Mouse (Mus musculus): Measurements from ENCODE around the gene Ston2.
"Not testable (repeated sequence)": the region's sequence is repeated elsewhere in the genome, so short reads cannot be mapped to it uniquely, and the experiment has no call there.

Gene Ston2

DNA sequence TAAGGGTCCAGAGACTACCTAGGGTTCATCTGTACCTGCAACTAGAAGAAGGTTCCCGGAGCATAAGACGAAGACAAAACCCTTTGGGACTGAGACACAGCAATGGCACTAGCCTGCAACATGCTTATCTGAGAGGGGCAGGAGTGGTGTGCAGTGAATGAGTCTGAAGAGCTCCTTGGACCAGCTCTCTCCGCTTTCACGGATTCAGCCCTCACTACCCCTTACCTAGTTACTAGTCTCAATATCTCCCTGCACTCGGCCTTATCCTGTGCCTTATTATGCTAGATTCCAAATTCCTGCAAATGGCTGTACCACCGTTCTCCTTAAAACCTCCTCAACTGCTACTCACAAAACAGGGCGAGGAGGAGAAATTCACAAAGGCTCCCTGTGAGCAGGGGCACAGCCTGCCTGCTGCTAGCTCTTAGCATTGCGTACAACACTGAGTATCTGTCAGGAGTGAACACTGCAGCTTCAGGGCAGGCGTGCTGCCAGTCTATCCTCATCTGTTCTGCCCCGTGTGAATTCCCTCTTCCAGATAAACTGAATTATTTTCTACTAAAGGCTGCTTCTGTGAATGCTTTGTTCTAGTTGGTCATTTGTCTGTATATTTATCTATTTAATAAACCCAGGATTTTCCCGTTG lies 38.5 kb downstream of the Ston2 start:
- DNase-seq (ENCODE audit: low spot score): peak; percentile 47

DNA sequence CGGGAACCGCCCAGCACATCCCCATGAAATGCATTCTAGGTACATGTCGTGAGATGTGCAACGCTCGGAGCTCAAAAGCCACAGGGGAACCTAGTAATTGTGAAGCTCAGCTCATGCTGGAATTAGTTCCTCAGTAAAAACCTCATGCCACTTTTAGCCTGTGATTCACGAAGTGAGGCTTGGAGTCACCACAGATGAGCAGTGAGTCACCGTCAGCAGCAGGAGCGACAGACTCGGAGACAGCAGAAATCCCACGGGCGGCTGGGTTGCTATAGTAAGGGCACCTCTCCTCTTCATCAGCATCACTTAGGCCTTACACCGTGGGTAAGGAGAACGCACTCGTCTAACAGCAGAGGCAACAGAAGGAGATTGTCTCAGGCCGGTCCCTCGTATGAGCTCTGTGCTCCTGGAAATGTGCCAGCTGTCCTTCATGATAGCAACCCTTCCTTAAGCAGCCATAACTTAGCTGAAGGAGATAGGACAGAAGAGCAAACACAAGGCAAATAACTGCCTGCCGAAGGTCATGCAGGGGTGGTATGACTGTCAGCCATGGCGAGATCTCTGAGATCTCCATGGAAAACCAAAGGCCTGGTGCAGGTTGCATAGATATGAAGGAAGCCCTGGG lies 39.8 kb downstream of the Ston2 start:
- peak; percentile 80 for DNase-seq (ENCODE audit: low spot score)

DNA sequence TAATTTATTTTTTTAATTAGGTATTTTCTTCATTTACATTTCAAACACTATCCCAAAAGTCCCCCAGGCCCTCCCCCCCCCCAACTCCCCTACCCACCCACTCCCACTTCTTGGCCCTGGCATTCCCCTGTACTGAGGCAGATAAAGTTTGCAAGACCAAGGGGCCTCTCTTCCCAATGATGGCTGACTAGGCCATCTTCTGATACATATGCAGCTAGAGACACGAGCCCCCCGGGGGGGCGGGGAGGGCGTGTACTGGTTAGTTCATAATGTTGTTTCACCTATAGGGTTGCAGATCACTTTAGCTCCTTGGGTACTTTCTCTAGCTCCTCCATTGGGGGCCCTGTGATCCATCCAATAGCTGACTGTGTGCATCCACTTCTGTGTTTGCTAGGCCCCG lies 41.3 kb downstream of the Ston2 start:
- DNase-seq (ENCODE audit: low spot score): not testable (repeated sequence)

DNA sequence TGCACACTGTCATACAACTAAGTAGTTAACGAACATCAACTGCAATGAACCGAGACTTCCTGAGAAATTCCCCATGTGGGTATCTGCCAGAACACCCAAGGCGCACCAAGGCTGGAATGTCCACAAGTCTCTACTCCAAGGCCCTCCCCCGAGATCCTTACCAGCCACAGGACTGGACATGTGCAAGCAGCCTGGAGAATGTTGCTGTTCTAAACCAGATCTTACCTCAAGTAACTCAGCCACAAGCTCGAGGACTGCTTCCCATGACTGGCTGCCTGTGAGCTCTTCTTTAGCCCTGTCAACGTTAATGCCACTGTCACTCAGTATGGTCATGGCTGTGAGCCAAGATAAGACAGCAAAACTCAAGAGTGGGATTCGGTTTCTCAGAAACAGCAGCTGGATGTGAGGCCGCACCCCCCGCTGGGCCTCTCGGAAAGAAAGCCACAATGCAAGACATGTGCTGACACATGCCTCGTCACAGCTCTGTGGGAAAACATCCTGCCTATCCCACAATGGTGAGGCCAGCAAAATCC lies 42.4 kb downstream of the Ston2 start:
- no peak for DNase-seq (ENCODE audit: low spot score)

DNA sequence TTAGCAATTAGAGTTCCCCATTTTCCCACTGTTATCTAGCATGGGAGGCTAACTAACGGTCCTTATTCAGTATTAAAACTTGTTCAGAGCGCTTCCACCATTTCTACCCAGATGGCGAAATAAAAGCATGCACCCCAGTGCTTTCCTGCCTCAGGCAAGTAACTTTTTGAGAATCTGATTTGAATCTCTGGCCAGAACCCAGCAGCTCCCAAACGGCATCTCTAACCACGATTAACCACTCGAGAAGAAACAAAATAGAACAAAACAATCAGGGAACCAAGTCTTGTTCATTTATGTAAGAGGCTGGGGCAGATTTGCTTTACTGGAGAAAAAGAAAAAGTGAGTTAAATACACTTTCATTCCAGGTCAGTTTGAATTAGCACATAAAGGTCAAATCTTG lies 44.1 kb downstream of the Ston2 start:
- DNase-seq (ENCODE audit: low spot score): no peak

DNA sequence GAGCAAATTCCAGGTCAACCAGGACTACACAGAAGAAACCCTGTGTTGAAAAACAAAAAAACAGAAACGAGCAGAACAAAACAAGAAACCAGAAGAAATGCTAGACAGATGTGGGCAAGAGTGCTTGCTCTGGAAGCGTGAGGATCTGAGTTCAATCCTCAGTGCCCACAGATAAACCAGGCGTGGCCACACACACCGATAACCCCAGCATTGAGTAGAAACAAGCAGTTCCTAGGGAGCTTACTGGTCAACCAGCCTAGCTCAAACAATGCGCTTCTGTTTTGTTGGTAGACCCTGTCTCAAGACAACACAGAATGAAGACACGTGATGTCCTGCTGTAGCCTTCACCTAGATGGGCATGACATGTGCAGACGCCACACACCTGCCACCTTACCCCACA lies 45.3 kb downstream of the Ston2 start:
- no peak for DNase-seq (ENCODE audit: low spot score)

DNA sequence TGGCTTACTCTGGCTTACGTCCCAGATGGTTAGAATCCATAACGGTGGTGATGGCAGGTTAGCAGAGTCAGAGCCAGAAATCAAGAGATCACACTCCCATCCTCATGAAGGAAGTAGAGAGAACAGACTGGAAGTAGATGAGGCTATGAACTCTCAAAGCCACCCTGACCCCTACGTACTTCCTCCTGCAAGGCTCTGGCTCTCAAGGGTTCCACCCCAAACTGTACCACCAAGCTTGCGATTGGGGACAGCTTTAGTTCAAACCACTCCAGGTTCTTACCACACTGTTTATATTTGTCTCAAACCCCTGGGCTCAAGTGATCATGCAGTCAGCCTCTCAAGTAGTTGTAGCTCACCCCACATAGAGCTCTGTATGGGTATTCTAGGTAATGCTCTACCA lies 49.8 kb downstream of the Ston2 start:
- no peak for DNase-seq (ENCODE audit: low spot score)

DNA sequence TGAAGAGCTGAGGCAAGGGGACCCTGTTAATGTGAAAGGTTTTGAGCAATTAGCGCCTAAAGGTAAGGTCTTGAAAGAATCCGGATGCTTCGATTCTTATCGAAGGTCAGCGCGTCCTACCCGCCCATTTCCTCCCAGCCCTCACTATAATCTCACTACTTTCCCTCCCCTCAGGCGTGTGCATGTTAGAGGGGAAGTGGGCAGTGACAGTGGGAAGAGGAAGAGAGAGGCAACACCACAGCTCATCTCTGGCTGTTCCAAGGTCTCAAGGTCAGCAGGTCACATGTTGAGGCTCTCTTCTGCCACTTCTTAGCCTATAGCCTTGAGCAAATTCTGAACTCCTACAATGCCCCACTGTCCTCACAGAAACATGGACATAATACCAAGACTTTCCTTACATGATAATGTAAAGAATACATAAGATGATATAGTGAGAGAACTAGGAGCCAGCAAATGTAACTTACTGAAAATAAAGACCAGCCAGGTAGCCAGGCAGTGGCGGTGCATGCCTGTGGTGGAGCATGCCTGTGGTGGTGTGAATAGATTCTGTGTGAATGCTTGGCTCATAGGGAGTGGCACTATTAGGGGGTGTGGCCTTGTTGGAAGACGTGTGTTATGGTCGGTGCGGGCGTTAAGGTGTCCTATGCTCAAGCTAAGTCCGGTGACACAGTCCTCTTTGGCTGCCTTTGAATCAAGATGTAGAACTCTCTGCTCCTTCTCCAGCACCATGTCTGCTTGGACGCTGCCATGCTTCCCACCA lies 51.8 kb downstream of the Ston2 start:
- no peak for DNase-seq (ENCODE audit: low spot score)

DNA sequence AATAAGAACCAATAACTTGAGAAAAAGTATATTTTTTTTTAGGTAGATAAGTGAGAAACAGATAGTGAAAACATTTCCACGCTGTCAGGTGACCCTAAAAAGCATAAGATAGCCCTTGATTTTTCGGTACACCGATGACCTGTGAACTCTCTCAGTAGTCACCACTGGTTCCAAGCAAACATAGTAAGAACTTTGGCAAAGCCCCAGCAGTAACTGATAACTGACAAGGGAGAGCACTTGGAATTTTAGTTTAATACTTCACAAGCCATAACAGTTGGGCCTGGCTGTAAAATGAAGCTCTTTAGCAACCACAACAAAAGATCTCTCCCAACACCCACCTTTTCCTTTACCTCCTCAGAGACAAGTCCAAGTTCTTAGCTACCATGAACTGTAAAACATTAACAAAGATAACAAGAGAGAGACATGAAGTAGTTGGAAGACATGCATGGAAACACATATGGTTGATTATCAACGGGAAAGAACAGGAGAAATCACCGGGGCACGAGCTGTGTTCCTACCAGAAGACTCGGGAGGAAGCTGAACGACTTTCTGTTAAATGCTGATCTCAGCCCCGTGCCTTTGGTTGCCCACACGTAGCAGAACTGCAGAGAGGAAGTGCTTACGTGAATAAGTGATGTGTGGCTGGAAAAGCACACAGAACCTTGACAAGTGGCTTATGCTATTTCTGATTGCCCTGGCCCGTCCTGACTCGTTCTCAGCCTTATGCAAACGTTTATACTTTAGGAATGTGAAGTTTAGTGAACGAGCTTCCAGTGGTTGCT lies 53.8 kb downstream of the Ston2 start:
- DNase-seq (ENCODE audit: low spot score): no peak

DNA sequence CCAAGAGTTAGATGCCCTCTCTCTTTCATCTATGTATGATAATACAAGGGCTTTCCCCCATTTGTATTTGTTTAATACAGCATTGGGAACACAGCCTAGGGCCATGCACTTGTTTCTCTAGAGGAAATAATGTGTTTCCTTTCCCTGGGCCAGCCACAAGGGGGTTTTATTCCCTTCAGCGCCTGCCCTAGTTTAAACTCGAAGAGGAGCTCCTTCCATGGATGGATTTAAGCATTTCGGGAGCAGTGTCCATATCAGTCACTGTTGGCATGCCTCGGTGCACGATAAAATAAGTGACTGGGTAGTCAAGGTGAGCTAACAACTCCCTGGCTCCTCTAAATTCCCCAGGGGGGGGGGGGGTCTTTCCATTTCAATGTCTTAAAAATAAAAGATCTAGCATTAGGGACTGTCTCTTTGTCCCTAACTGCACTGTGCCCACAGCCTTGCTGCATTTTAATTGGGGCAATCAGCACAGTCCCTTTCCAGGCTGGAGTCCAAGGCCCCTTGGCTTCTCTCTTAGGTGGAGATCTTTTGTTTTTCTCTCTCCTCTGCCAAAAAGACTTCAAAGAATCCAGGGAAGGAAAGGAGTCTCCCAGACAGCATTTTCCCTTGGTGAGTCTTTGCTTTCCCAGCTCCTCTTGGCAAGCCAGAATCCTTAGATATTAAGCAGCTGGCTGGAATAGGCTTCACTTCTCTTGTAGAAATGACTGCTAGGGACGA lies 55.3 kb downstream of the Ston2 start:
- no peak for DNase-seq (ENCODE audit: low spot score)

DNA sequence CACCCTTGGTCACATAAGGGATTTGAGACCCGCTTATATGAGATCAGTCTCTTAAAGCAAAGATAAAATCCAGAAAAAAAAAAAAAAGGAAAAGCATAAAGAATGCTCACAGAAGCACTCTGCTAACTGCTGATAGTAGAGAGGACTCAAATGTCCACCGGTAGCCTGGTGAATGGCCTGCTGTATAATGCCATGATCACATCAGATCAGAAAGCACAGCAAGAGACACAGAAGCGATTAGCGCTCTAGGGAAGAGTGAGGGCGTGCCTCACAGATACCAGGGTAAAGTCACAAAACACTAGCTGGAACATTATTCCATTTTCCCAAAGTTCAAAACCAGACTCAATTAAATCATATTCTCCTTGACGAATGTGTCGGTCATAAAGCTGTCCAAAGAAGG lies 62.0 kb downstream of the Ston2 start:
- no peak for DNase-seq (ENCODE audit: low spot score)

DNA sequence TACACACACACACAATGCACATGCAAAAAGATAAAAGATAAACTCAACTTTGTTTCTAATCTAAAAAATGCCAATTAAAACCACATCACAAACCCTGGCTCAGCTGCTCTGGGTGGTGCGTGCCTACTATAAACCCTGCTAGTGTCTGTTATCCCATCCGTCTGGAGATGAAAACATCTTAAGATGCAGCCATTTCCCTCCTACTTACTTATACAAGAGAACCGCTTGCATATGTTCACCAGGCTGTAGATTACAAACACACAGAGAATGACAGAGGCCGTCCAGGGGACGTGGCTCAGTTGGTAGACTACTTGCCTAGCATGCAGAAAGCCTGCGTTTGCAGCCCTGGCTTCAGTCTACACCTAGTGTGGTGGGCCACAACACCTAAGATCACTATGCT lies 64.3 kb downstream of the Ston2 start:
- no peak for DNase-seq (ENCODE audit: low spot score)

DNA sequence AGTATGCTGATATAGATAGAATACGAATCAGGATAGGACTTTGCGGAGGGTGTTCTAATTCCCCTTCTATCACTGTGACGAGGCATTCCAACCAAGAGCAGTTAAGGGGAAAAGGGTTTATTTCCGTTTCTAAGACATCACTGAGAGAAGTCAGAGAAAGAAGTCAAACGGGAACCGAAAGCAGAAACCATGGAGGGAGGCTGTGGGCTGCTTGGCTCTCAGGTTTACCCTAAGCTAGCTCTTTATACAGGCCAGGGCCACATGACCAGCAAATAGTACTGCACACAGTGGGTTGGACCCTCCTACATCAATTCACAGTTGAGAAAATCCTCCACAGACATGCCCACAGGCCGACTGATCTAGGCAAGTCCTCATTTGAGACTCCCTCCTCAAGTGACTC lies 69.1 kb downstream of the Ston2 start:
- no peak for DNase-seq (ENCODE audit: low spot score)

DNA sequence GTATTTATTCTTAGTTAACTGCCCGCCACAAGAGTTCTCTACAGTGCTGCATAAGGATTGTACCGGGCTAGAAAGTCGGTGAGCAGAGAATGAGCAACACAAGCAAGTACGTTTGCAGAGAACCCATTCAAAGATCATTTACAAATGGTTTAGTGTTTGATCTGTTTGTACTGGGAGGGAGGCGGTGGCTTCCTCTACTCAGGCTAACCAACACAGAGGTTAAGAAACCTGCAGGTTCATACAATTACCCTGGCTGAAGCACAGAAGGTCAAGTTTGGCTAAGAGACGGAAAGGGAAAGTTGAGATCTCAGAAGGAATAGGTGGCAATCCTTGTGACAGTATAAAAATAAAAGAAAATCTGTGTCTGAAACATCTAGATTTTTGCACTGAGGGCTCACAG lies 72.5 kb downstream of the Ston2 start:
- DNase-seq (ENCODE audit: low spot score): no peak

DNA sequence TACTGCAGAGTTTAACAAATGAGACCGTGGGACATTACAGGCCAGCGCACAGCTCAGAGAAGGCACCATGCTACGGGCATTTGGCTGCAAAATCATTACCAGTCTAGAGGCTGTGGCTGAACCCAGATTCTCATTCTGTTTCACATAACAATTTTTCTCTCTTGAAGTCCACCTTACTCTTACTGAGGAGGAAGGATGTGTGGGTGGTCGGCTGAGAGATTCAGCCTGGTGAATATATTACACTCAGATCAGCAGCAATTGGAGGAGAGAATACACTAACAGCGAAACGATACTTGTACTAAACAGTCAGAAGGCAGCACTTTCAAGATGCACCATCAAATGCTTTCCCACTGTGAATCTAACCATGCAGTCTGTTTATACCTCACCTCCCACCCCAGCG lies 74.8 kb downstream of the Ston2 start:
- no peak for DNase-seq (ENCODE audit: low spot score)

DNA sequence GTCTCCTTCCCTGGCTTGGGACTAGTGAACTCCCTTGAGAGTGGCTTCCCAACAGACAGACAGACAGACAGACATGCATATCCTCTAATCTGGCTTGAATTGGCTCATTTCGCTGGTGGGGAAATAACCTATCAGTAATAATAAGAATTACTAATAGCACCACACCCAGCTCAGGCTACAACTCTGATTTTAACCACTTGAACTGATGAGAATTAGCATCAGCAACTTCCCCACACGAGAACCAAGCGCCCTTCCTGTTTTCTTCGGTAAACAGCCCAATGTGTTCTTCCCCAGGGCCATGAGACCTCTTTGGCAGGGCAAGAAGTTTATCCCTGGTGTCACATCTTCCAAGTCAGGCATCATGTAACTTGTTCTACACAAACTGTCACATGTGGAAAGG lies 76.5 kb downstream of the Ston2 start:
- no peak for DNase-seq (ENCODE audit: low spot score)

DNA sequence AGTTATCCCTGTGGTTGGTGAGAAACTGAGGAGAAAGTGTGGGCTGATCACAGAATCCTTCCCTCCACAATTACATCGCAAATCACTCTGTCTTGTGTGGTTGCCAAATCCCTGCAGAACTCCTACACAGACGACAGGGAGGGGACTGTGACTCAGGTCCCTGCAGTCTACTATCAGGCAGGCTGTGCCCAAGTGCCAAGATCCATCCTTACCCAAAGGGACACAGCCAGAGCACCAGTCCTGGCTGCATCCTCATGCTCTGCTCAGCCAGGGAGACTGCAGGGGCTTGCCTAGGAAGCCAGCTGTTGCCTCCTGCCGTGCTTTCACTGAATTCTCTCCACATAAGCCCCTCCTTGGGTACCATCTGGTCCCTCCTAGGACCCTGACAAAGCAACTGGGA lies 77.3 kb downstream of the Ston2 start:
- peak; percentile 44 for DNase-seq (ENCODE audit: low spot score)

DNA sequence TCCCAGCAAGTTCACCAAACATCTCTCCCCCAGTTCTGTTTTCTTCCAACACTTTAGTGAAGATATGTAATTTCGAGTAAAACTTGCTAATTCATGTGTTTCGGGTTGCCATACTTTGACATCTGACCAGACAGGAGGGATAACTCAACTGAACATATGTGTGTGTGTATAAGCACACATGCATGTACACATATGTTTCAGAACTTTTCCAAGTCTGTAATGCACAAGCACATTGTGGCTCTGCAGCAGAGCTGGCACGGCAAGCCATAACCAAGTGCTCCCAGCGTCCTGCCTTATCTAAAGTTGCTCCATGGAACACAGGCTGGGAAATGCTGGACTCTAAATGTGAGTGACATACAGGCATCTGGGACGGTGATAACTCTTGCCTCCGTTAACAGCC lies 78.6 kb downstream of the Ston2 start:
- DNase-seq (ENCODE audit: low spot score): no peak

DNA sequence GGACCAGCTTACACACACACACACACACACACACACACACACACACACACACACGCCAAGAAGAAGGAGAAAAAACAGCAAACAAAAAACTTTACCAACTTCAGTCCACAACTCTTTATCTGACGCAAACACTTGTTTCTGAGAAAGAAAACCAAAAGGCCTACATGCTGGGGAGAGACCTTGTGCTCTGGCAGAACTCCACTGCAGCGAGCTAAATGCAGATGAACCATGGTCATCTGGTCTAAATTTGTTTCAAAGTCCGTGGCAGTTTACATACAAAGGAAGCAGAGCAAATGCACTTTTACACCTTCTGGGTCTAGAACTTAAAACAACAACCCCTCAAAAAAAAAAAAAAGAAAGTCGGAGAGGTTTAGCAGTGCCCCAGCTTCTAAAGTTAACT lies 79.0 kb downstream of the Ston2 start:
- DNase-seq (ENCODE audit: low spot score): no peak

DNA sequence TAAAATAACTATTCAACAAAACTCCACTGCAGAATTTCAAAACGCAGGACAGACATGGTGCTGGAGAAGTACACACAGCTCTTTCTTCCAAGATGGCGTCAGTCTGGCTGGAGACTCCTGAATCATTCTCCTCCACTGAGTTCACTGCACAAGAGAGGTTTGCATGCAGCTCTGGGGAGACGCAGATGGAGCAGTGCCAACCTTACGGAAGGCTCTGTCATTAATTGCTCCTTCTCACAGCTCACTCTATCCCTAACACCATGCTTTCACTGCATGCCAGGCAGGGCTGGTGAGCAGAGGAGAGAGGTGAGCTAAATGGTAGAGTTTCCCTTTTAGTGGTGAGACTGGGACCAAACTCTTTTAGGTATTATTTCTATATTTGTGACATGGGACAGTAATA lies 80.4 kb downstream of the Ston2 start:
- no peak for DNase-seq (ENCODE audit: low spot score)

DNA sequence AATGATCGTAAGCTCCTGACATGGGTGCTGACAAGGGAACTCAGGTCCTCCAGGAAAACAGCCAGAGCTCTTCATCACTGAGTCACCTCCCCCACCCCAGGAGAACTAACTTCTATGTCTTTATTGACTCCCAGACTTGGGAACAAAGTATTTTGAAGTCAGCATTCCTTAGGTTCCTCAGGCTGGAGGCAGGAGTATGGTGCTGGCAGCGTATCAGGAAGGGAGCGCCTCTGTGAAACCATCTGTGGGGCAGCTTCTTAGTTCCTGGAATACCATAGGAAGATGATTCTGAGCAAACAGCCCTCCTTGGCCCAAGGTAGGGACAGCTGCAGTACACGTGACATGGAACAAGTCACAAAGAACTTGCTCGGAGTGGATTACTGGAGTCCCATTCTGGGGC lies 84.7 kb downstream of the Ston2 start:
- no peak for DNase-seq (ENCODE audit: low spot score)

DNA sequence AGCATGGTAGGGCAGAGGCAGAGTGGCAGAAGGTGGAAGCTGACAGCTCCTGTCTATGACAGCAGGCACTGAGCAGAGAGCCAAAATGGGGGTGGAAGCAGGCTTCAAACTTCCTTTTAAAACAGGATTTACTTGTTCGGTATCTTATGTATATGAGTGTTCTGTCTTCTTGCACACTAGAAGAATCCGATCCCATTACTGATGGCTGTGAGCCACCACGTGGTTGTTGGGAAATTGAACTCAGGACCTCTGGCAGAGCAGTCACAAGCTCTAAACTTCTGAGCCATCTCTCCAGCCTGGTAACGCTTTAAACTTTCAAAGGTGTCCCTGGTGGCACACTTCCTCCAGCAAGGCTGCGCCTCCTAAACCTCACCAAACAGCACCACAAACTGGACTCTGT lies 85.4 kb downstream of the Ston2 start:
- DNase-seq (ENCODE audit: low spot score): peak; percentile 15

Data from layer of hippocampus, adult 11-12 months (tissue).